Mouse (Mus musculus) mouse trophoblast stem cell (cell line): ENCODE results near the gene Timp2.

ENCODE experiments used
- in situ Hi-C, 2 experiments: fragments of 300-500 bp; cut with MseI, MboI; formaldehyde crosslinking; loops; 2 replicates in 1 of 2; 3 replicates in 1 of 2; pipeline ENCODE4 v1.15.1; 2025

Gene Timp2

GRCm38 (mm10) chr11:118369657-118370056, 14.1 kb upstream of the Timp2 start:
- in situ Hi-C loops, result no loop called here

GRCm38 (mm10) chr11:118369251-118369650, 13.7 kb upstream of the Timp2 start:
- in situ Hi-C loops, result no loop called here

GRCm38 (mm10) chr11:118368330-118368729, 12.8 kb upstream of the Timp2 start:
- in situ Hi-C loops, result no loop called here

GRCm38 (mm10) chr11:118366559-118366958, 11.0 kb upstream of the Timp2 start:
- in situ Hi-C loops, result no loop called here

- in situ Hi-C loops, result no loop called here
Observed at GRCm38 (mm10) chr11:118366108-118366507, 10.6 kb upstream of the Timp2 start.

GRCm38 (mm10) chr11:118365171-118365570, 9.6 kb upstream of the Timp2 start:
- in situ Hi-C loops, result no loop called here

GRCm38 (mm10) chr11:118364021-118364420, 8.5 kb upstream of the Timp2 start:
- in situ Hi-C loops, result loop anchor here (5.0 kb wide), 2 partner anchors 42 to 52 kb away; no protein-coding TSS in a partner anchor

- in situ Hi-C loops, result loop anchor here (5.0 kb wide), 2 partner anchors 41 to 51 kb away; no protein-coding TSS in a partner anchor
Observed at GRCm38 (mm10) chr11:118362971-118363518, 7.5 kb upstream of the Timp2 start.

GRCm38 (mm10) chr11:118362501-118362900, 7.0 kb upstream of the Timp2 start:
- in situ Hi-C loops, result loop anchor here (5.0 kb wide), 2 partner anchors 40 to 50 kb away; no protein-coding TSS in a partner anchor

GRCm38 (mm10) chr11:118360907-118361341, 5.4 kb upstream of the Timp2 start:
- in situ Hi-C loops, result loop anchor here (5.0 kb wide), 2 partner anchors 39 to 49 kb away; no protein-coding TSS in a partner anchor

GRCm38 (mm10) chr11:118360491-118360890, 5.0 kb upstream of the Timp2 start:
- in situ Hi-C loops, result loop anchor here (5.0 kb wide), 2 partner anchors 38 to 48 kb away; no protein-coding TSS in a partner anchor

- in situ Hi-C loops, result no loop called here
Observed at GRCm38 (mm10) chr11:118355205-118355604, 335 bp downstream of the Timp2 start.

- in situ Hi-C loops, result no loop called here
Observed at GRCm38 (mm10) chr11:118354636-118355191, 826 bp downstream of the Timp2 start.

GRCm38 (mm10) chr11:118349494-118349893, 6.0 kb downstream of the Timp2 start:
- in situ Hi-C loops, result no loop called here

GRCm38 (mm10) chr11:118348877-118349276, 6.7 kb downstream of the Timp2 start:
- in situ Hi-C loops, result no loop called here

- in situ Hi-C loops, result no loop called here
Observed at GRCm38 (mm10) chr11:118348419-118348818, 7.1 kb downstream of the Timp2 start.

- in situ Hi-C loops, result no loop called here
Observed at GRCm38 (mm10) chr11:118347911-118348310, 7.6 kb downstream of the Timp2 start.

GRCm38 (mm10) chr11:118347391-118347790, 8.1 kb downstream of the Timp2 start:
- in situ Hi-C loops, result no loop called here

GRCm38 (mm10) chr11:118346395-118347096, 9.0 kb downstream of the Timp2 start:
- in situ Hi-C loops, result no loop called here

- in situ Hi-C loops, result no loop called here
Observed at GRCm38 (mm10) chr11:118345693-118346092, 9.8 kb downstream of the Timp2 start.

GRCm38 (mm10) chr11:118343629-118344028, 11.9 kb downstream of the Timp2 start:
- in situ Hi-C loops, result no loop called here

GRCm38 (mm10) chr11:118342400-118342981, 13.0 kb downstream of the Timp2 start, which contains the start of gene Cep295nl:
Gene Cep295nl (minus strand): TSS chr11:118342500.
- in situ Hi-C loops, result no loop called here
